Mouse (Mus musculus) G1E (cell line): ENCODE data around the gene Gm3409. TPM values are rescaled to one million over a fixed set of nuclear protein-coding genes. Genes with fewer than 3 reads are reported as not detected.
"Not testable (repeated sequence)": the region's sequence is repeated elsewhere in the genome, so short reads cannot be mapped to it uniquely, and the experiment has no call there.

ENCODE experiments used
- ATAC-seq: 2 replicates; pipeline ENCODE4 v1.8.0; 2016; ENCODE audit warnings: mild to moderate bottlenecking; ENCODE audit not compliant: insufficient number of reproducible peaks, poor library complexity, low FRiP score, severe bottlenecking; ENCODE audit errors: extremely low read depth
- DNase-seq: peaks from one replicate; pipeline ENCODE4 v3.0.0; 2012; ENCODE audit warnings: low spot score
- H3K27me3 ChIP-seq: 2 replicates; pipeline ENCODE4 v1.6.1; 2012; ENCODE audit warnings: mild to moderate bottlenecking, low read length, inconsistent platforms; ENCODE audit not compliant: insufficient read depth
- H3K36me3 ChIP-seq: replicated peaks from 2 replicates; pipeline ENCODE3; 2012; ENCODE audit warnings: mild to moderate bottlenecking, inconsistent platforms
- H3K4me1 ChIP-seq: 2 replicates; pipeline ENCODE4 v1.6.1; 2012; ENCODE audit warnings: low read depth, low read length, inconsistent platforms, mixed read lengths; ENCODE audit not compliant: insufficient read depth
- H3K4me3 ChIP-seq: 2 replicates; pipeline ENCODE4 v1.5.1; 2012; ENCODE audit warnings: low read depth, mild to moderate bottlenecking, inconsistent platforms, low read length, moderate library complexity, mixed read lengths
- H3K9me3 ChIP-seq: replicated peaks from 2 replicates; pipeline ENCODE4 v1.6.1; 2012; ENCODE audit warnings: inconsistent platforms
- CTCF ChIP-seq: IDR thresholded peaks from 2 replicates; pipeline ENCODE4 v1.5.1; 2012; ENCODE audit warnings: low read depth, low read length, inconsistent platforms, mixed read lengths
- GATA1 ChIP-seq: IDR thresholded peaks from 2 replicates; pipeline ENCODE4 v1.6.1; 2012; ENCODE audit warnings: borderline replicate concordance, low read length, inconsistent platforms, mixed read lengths
- GATA2 ChIP-seq: IDR thresholded peaks from 2 replicates; pipeline ENCODE4 v1.6.1; 2012; ENCODE audit warnings: low read depth, low read length, inconsistent platforms, borderline replicate concordance
- POLR2AphosphoS5 ChIP-seq: IDR thresholded peaks from 2 replicates; pipeline ENCODE4 v1.6.1; 2012; ENCODE audit warnings: low read depth, low read length, inconsistent platforms; ENCODE audit not compliant: insufficient replicate concordance
- TAL1 ChIP-seq: conservative IDR thresholded peaks from 2 replicates; pipeline ENCODE4 v1.6.1; 2012; ENCODE audit warnings: low read depth, low read length, inconsistent platforms, mixed read lengths
- polyA plus RNA-seq: library from polyadenylated mRNA; stranded (reverse); fragments of >175 nt; gene quantifications from 2 replicates; pipeline ENCODE4 v1.2.3, GENCODE M21; 2012
- total RNA-seq, 2 experiments: library from RNA; stranded (forward) in 1 of 2; stranded (reverse) in 1 of 2; fragments of 200-1000 nt in 1 of 2; fragments of >200 nt in 1 of 2; fragmentation: Nextera tagmentation in 1 of 2; gene quantifications; 2 replicates each; pipeline ENCODE4 v1.2.3; 2014 to 2017

Gm3409 gene
- total and polyA plus RNA-seq, 3 experiments: not detected

GRCm38 (mm10) chr5:146567054-146567453 lies 29.6 kb downstream of the Gm3409 start:
- no peak overlapping the region for H3K4me3 ChIP-seq
- no peak for ATAC-seq

GRCm38 (mm10) chr5:146570179-146570578 lies 32.7 kb downstream of the Gm3409 start:
- H3K36me3 ChIP-seq, H3K9me3 ChIP-seq, H3K4me1 ChIP-seq, H3K27me3 ChIP-seq, ATAC-seq, H3K4me3 ChIP-seq, DNase-seq: not testable (repeated sequence)

More at GRCm38 (mm10) chr5:146567054-146567453, 29.6 kb downstream of the Gm3409 start:
- no peak for TF ChIP-seq CTCF
- TF ChIP-seq GATA2: no peak
- no peaks in the 10 kb centered on the region for H3K4me1 ChIP-seq
- DNase-seq: no peak
- no peaks in the 10 kb centered on the region for H3K27me3 ChIP-seq
- H3K9me3 ChIP-seq: no peaks in the 10 kb centered on the region; the same call in 1 of the 2 replicates
- no peaks in the 10 kb centered on the region for H3K36me3 ChIP-seq

GRCm38 (mm10) chr5:146571830-146572734 lies 34.6 kb downstream of the Gm3409 start:
- DNase-seq, H3K4me1 ChIP-seq, H3K9me3 ChIP-seq, H3K27me3 ChIP-seq, H3K36me3 ChIP-seq, H3K4me3 ChIP-seq, ATAC-seq: not testable (repeated sequence)

GRCm38 (mm10) chr5:146572735-146573042 lies 35.2 kb downstream of the Gm3409 start:
- ATAC-seq, H3K4me1 ChIP-seq, H3K4me3 ChIP-seq, H3K27me3 ChIP-seq, DNase-seq, H3K36me3 ChIP-seq, H3K9me3 ChIP-seq: not testable (repeated sequence)

- no peak for TF ChIP-seq GATA2
- TF ChIP-seq POLR2AphosphoS5: no peak
- no peak for TF ChIP-seq TAL1
- no peak for TF ChIP-seq CTCF
- no peak for TF ChIP-seq GATA1
- no peaks in the 10 kb centered on the region for H3K27me3 ChIP-seq
- H3K36me3 ChIP-seq: no peaks in the 10 kb centered on the region
- H3K4me3 ChIP-seq: no peak overlapping the region
- ATAC-seq (no peak), DNase-seq (no peak)
- no peaks in the 10 kb centered on the region for H3K9me3 ChIP-seq
- H3K4me1 ChIP-seq: no peaks in the 10 kb centered on the region
Observed at GRCm38 (mm10) chr5:146576668-146577067, 39.2 kb downstream of the Gm3409 start.

GRCm38 (mm10) chr5:146584156-146584477 lies 46.7 kb downstream of the Gm3409 start:
- Histone ChIP-seq H3K4me3 (no peak overlapping the region), H3K9me3 (peaks cover 6% of the 10 kb centered on the region), H3K4me1 (no peaks in the 10 kb centered on the region), H3K36me3 (no peaks in the 10 kb centered on the region), H3K27me3 (no peaks in the 10 kb centered on the region)
- ATAC-seq: no peak
- TF ChIP-seq GATA1 (no peak), GATA2 (no peak), TAL1 (no peak), POLR2AphosphoS5 (no peak), CTCF (no peak)
- no peak for DNase-seq

- no peak for ATAC-seq
- TF ChIP-seq TAL1: no peak
- TF ChIP-seq POLR2AphosphoS5: no peak
- Histone ChIP-seq H3K9me3 (peaks cover 6% of the 10 kb centered on the region), H3K36me3 (no peaks in the 10 kb centered on the region), H3K27me3 (no peaks in the 10 kb centered on the region), H3K4me3 (no peak within 1 kb of the TSS), H3K4me1 (no peaks in the 10 kb centered on the region)
- no peak for DNase-seq
Observed at GRCm38 (mm10) chr5:146584478-146585306, 47.2 kb downstream of the Gm3409 start, which contains the start of gene Gpr12. Gene Gpr12, minus strand, starts transcription at chr5:146585239.
